Mouse (Mus musculus): Measurements from ENCODE around the gene Moap1. TPM values are rescaled to one million over a fixed set of nuclear protein-coding genes. Genes with fewer than 3 reads are reported as not detected.

The Moap1 gene
- polyA plus RNA-seq, 1 experiment from 2014 or later: 52.3 TPM

DNA sequence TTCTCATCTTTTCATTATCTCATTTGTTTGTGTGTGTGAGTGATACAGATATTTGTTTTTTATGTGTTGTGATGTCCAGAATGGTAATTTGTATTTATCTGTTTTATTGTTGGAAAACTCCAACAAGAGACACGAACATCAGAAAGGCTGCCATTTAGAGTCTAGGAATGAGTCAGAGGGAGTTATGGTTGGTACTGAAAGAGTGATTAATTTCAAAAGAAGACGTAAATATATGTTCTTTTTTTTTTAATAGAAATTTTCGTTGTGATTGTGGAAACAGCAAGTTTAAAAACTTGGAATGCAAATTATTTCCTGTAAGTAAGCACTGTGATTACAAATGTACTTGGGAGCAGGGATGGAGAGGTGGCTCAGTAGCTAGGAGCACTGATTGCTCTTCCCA lies 18.2 kb upstream of the Moap1 start:
- Histone ChIP-seq H3K36me3 (peaks cover 29% of the 10 kb centered on the region), H3K4me3 (replicated peaks) (no peak overlapping the region), H3K4me2 (replicated peaks) (no peak overlapping the region), H3K4me1 (replicated peaks) (peaks cover 22% of the 10 kb centered on the region), H3K9ac (replicated peaks) (no peak overlapping the region), H3K27ac (no peak overlapping the region), H3K9me3 (no peaks in the 10 kb centered on the region), H3K27me3 (no peaks in the 10 kb centered on the region)
- 93% methylated on average over 3 of the region's 3 CpGs for WGBS
- ATAC-seq: no peak

DNA sequence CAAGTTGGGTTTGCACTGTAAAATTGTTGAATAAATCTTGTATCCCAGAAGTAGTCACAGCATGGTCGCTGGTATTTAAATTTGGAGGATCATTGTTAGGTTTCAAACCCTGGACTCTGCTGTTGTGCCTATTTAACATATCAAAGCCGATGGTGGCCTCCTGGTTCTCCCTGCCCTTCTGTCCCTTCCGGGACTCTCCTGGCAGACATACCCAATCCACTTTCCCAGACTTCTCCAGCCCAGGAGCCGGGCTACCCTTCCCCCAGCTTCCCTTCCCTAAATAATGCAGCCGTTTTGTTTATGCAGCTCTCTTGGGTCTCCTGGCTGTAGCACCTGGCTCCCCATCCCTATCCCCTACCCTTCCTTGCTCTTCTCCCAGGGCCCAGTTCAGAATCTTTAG lies 15.5 kb upstream of the Moap1 start:
- Histone ChIP-seq H3K4me2 (replicated peaks) (peak overlapping the region; percentile 78), H3K9me3 (no peaks in the 10 kb centered on the region), H3K4me3 (replicated peaks) (peak overlapping the region; percentile 70), H3K27me3 (no peaks in the 10 kb centered on the region), H3K4me1 (replicated peaks) (peaks cover 35% of the 10 kb centered on the region), H3K36me3 (peaks cover 11% of the 10 kb centered on the region), H3K9ac (replicated peaks) (peak overlapping the region; percentile 79), H3K27ac (no peak overlapping the region)
- no peak for ATAC-seq
- WGBS: 2% methylated on average over 5 of the region's 5 CpGs

DNA sequence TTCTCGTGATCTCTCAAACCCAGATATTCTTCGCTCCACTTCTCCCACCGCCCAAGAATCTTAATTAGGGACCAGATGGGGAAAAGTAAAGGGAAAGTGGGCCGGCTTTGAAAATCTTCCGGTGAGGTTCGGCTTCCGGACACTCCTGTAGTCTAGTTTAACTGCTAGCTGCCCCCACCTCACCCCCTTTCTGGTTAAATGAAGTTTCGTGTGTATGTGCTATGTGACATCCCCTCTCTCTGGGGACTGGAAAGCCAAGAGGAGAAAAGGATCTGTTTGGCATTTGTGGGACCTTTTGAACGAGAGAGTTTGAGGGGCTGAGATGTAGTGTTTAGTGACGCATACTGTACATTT lies 14.9 kb upstream of the Moap1 start, which contains the start of gene Gm20604:
TSS of gene Gm20604 (minus strand) at position 270 of the 354 bp plus-strand sequence.
- no peaks in the 10 kb centered on the region for H3K9me3 ChIP-seq
- H3K4me3 ChIP-seq (replicated peaks): peak within 1 kb of the TSS; percentile 70
- H3K27me3 ChIP-seq: no peaks in the 10 kb centered on the region
- WGBS: under 1% methylated on average over 10 of the region's 10 CpGs
- H3K9ac ChIP-seq (replicated peaks): peak within 1 kb of the TSS; percentile 79
- peaks cover 35% of the 10 kb centered on the region for H3K4me1 ChIP-seq (replicated peaks)
- H3K4me2 ChIP-seq (replicated peaks): peak within 1 kb of the TSS; percentile 80
- ATAC-seq: no peak
- H3K36me3 ChIP-seq: peaks cover 7% of the 10 kb centered on the region
- peak within 1 kb of the TSS; percentile 90 for H3K27ac ChIP-seq

DNA sequence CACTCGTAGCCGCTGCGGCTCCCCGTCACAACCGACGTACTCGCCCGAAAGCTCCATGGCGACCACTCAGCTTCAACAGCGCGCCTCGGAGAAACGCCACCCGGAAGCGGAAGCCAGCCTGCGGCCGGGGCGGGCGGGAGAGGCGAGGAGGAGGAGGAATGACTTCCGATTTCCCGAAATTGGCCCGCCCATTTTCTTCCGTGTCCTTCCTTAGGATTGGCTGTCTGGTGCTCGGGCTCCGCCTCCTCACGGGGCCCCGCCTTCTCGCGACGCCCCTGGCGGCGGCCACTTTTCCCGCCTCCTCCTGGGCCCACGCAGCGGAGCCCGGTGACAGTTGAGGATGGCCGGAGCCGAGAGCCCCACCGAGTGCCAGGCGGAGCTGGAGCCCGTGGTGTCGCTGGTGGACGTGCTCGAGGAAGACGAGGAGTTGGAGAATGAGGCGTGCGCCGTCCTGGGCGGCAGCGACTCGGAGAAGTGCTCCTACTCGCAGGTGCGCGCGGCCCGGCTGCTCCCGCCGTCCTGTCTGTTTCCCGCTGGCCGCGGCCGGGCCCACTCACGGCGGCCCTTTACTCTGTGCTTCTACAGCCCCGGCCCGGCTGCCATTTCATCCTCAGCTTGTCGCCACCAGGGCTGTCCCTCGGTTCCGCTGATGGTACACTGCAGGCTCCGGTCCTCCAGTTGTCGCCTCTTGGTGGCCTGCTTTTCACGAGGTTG lies 14.4 kb upstream of the Moap1 start, which contains the start of the genes Gm28051, Gon7 and Ubr7:
TSS of gene Gm28051 (minus strand) at position 77 of the 714 bp plus-strand sequence.
TSS of gene Gon7 (minus strand) at position 115 of the 714 bp plus-strand sequence.
TSS of gene Ubr7 (plus strand) at position 279 of the 714 bp plus-strand sequence.
- peaks cover 35% of the 10 kb centered on the region for H3K4me1 ChIP-seq (replicated peaks)
- peak within 1 kb of the TSS; percentile 79 for H3K9ac ChIP-seq (replicated peaks)
- WGBS: under 1% methylated on average over 72 of the region's 73 CpGs
- H3K9me3 ChIP-seq: no peaks in the 10 kb centered on the region
- peak within 1 kb of the TSS; percentile 80 for H3K4me2 ChIP-seq (replicated peaks)
- peak within 1 kb of the TSS; percentile 90 for H3K27ac ChIP-seq
- H3K36me3 ChIP-seq: peaks cover 7% of the 10 kb centered on the region
- ATAC-seq: peak; percentile 96
- peak within 1 kb of the TSS; percentile 70 for H3K4me3 ChIP-seq (replicated peaks)
- H3K27me3 ChIP-seq: no peaks in the 10 kb centered on the region

DNA sequence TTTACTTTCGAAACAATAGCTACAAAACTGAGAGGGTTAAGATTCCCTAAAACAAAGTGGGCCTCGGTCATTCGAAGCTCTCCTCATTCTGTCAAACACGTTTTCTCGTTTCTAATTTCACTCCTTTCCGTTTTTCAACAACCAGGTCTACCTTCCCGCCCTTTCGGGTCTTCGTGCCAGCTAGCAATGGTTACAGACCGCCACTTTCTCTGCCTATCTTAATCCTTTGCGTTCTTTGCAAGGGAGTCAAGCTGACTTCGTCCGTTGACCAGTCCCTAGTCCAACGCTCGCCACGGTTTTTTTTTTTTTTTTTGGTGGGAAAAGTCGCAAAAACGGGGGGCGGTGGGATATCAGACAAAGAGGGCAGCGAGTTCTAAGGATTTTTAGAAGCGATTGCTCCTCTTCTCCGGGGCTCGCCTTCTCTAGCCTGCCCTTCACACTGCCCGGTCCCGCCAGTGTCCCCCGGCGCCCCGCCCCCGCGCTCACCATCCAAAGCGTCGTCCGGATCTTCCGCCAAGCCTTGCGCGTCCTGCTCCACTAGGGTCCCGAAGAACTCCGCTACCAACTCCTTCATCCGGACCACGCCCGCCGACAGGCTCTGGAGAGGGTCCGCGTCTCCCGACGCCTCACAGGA lies 13.7 kb upstream of the Moap1 start:
- Histone ChIP-seq H3K9ac (replicated peaks) (peak overlapping the region; percentile 76), H3K27me3 (no peaks in the 10 kb centered on the region), H3K4me2 (replicated peaks) (peak overlapping the region; percentile 80), H3K9me3 (no peaks in the 10 kb centered on the region), H3K27ac (peak overlapping the region; percentile 90), H3K4me1 (replicated peaks) (peaks cover 35% of the 10 kb centered on the region), H3K4me3 (replicated peaks) (peak overlapping the region; percentile 70), H3K36me3 (peaks cover under 1% of the 10 kb centered on the region)
- 2% methylated on average over 46 of the region's 46 CpGs for WGBS
- ATAC-seq: peak; percentile 0; the same call in 1 of the 2 replicates

DNA sequence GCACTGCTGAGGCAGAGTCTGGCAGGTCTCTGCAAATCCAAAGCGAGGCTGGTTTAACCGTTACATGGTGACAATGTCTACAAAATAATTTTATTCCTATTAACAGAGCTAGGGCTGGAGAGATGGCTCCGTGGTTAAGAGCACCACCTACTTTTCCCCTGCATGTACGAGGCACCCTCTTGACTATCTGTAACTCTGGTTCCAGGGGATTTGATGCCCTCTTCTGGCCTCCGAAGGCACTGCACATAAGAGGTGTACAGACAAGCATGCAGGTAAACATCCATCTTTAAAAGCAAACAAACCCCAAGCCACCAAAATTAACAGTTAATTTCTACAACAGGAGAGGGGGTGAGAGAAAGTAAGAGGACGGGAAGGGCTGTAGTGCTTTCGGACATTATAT lies 12.8 kb upstream of the Moap1 start:
- peaks cover 35% of the 10 kb centered on the region for H3K4me1 ChIP-seq (replicated peaks)
- H3K36me3 ChIP-seq: no peaks in the 10 kb centered on the region; the same call in 1 of the 2 replicates
- H3K4me3 ChIP-seq (replicated peaks): peak overlapping the region; percentile 70
- H3K4me2 ChIP-seq (replicated peaks): peak overlapping the region; percentile 80
- no peak for ATAC-seq
- H3K27ac ChIP-seq: no peak overlapping the region
- no peak overlapping the region; the same call in 1 of the 2 replicates for H3K9ac ChIP-seq (replicated peaks)
- H3K9me3 ChIP-seq: no peaks in the 10 kb centered on the region
- 88% methylated on average over 7 of the region's 7 CpGs for WGBS
- no peaks in the 10 kb centered on the region for H3K27me3 ChIP-seq

DNA sequence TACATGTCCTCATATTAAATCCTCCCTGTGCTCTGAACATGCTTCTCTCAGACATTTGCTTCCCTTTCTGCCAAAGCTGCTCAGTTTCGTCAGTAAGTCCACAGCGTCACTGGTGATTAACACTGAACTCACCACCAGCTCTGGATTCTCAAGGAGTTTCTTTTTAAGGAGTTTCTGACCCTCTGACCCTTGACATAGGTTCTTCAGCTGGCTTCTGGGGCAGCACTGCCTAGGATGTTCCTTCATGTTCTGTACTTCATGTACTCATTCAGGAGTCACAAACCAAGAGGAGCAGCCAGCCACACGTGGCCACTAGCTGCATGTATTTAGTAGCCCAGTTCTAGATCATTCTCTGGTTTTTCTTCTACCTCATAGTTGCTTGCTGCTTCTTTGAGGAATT lies 4.8 kb upstream of the Moap1 start:
- Histone ChIP-seq H3K36me3 (peaks cover 16% of the 10 kb centered on the region), H3K4me1 (replicated peaks) (peaks cover 12% of the 10 kb centered on the region), H3K4me3 (replicated peaks) (no peak overlapping the region), H3K27me3 (no peaks in the 10 kb centered on the region), H3K27ac (no peak overlapping the region), H3K9me3 (no peaks in the 10 kb centered on the region), H3K4me2 (replicated peaks) (no peak overlapping the region), H3K9ac (replicated peaks) (no peak overlapping the region)
- ATAC-seq: no peak
- WGBS: 93% methylated on average over 3 of the region's 3 CpGs

DNA sequence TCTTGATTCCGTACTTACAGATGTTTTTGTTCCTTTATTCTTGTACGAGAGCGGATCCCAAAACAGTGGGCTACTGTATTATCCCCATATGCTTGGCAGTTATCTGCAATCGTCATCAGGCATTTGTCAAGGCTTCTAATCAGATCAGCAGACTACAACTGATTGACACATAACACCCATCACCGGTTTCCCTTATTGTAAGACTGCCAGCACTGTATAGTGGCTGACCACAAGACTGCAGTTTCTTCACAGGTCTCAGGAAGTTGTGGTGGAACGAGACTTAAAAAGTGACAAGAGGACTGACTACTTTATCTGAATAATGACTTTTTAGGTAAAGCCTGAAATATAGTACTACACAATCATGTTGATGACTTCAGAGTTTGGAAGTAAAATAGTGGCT lies 1.4 kb upstream of the Moap1 start:
- 67% methylated on average over 6 of the region's 6 CpGs for WGBS

DNA sequence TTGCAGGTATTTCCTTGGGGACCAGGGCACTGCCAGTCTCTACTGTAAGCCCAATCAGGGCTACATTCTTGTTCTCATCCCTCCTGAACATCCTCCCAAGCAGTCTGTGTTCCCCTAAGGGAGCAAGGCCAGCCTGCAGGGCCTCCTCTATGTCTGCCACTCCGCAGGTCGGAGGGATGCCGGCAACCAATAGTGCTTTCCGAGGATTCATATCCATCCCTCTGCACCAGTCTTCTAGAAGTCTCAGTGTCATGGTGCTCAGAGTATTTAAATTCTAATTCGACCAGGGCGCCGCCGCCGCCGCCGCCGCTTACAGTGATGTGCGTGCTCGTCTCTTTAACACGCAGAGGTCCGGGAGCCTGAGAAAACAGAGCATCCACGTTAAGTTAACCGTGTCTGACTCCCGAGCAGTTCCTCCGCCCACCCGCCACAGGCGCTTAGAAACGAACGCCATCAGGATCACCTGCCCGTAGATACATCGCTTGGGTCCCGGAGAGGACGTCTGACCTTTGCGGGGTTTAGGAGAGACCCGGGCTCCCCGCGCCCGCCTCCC lies 349 bp downstream of the Moap1 start:
- Histone ChIP-seq H3K4me3 (replicated peaks) (peak overlapping the region; percentile 73), H3K4me1 (replicated peaks) (peaks cover 24% of the 10 kb centered on the region), H3K36me3 (peaks cover 6% of the 10 kb centered on the region), H3K9ac (replicated peaks) (peak overlapping the region; percentile 89), H3K9me3 (no peaks in the 10 kb centered on the region), H3K27ac (peak overlapping the region; percentile 94), H3K27me3 (no peaks in the 10 kb centered on the region), H3K4me2 (replicated peaks) (peak overlapping the region; percentile 88)
- WGBS: under 1% methylated on average over 33 of the region's 33 CpGs
- peak; percentile 74 for ATAC-seq

More for the DNA sequence above, 1.4 kb upstream of the Moap1 start:
- no peaks in the 10 kb centered on the region for H3K27me3 ChIP-seq
- no peak overlapping the region for H3K9ac ChIP-seq (replicated peaks)
- peak overlapping the region; percentile 88 for H3K4me2 ChIP-seq (replicated peaks)
- H3K27ac ChIP-seq: no peak overlapping the region
- peak overlapping the region; percentile 73; the same call in 1 of the 2 replicates for H3K4me3 ChIP-seq (replicated peaks)
- H3K4me1 ChIP-seq (replicated peaks): peaks cover 24% of the 10 kb centered on the region
- H3K36me3 ChIP-seq: peaks cover 16% of the 10 kb centered on the region
- H3K9me3 ChIP-seq: no peaks in the 10 kb centered on the region
- ATAC-seq: no peak

DNA sequence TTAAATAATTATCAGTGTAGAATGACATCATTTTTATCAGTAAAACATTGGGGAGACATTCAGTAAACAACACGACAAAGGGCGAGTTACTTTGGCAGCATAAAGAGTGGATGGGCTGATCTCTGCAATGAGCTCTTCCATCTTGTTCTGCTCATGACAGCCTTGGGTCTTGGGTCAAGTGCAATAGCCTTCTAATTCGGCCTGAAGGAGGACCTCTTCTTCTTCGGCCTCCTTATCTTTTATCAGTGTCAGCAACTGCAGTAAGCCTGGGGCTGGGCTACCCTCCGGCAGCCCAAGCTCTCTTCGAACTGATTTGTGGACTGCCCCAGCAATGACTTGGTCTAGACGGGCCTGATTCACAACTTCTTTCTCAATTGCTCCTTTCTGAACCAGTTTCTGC lies 1.4 kb downstream of the Moap1 start:
- no peak for ATAC-seq
- Histone ChIP-seq H3K9me3 (no peaks in the 10 kb centered on the region), H3K4me3 (replicated peaks) (no peak overlapping the region), H3K4me1 (replicated peaks) (peaks cover 24% of the 10 kb centered on the region), H3K9ac (replicated peaks) (no peak overlapping the region), H3K36me3 (0 out of 2 replicates have a peak, but pooled peaks cover 2% of the 10 kb centered on the region), H3K4me2 (replicated peaks) (peak overlapping the region; percentile 88), H3K27me3 (no peaks in the 10 kb centered on the region), H3K27ac (no peak overlapping the region)
- WGBS: 93% methylated on average over 7 of the region's 7 CpGs

DNA sequence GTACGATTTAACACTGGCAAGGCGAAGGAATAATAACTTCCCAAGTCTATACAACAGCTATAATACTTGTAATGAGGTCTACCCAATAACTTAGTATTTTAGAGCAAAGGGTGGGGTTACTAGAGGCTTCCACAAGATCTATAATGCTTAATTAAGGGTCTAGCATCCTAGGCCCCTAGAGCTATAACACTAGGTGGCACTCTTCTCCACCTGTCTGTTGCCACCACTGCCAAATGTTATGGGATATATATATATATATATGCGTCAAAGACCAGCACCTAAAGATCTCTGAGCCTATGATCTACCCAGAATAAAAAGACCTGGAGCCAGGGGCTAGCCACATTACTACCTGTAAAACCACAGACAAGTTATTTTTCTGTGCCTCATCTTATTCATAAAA lies 3.2 kb downstream of the Moap1 start:
- WGBS: 67% methylated on average over 3 of the region's 3 CpGs
- no peak overlapping the region for H3K9ac ChIP-seq (replicated peaks)
- H3K36me3 ChIP-seq: no peaks in the 10 kb centered on the region
- peaks cover 24% of the 10 kb centered on the region for H3K4me1 ChIP-seq (replicated peaks)
- H3K27me3 ChIP-seq: no peaks in the 10 kb centered on the region
- H3K9me3 ChIP-seq: no peaks in the 10 kb centered on the region
- ATAC-seq: no peak
- H3K4me2 ChIP-seq (replicated peaks): no peak overlapping the region
- no peak overlapping the region for H3K27ac ChIP-seq
- no peak overlapping the region for H3K4me3 ChIP-seq (replicated peaks)

DNA sequence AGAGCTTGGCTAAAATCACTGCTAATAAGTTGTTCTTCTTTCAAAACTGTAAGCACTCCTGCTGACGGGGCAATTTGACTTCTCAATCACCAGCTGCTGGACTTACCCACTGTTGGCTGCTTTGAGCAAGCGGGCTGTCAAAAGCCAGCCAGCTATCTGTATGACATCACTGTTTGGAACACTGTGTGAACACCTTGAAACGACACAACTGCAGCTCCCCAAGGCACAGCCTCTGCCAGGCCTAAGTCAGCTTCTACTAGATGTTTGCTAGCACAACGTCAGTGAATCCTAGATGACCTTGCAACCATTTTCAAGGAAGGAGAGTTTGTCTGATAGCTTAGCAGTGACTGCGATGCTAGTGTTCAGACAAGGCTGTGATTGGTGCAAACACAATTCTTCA lies 4.4 kb downstream of the Moap1 start:
- H3K9ac ChIP-seq (replicated peaks): no peak overlapping the region
- 85% methylated on average over 5 of the region's 5 CpGs for WGBS
- no peak overlapping the region for H3K27ac ChIP-seq
- H3K9me3 ChIP-seq: no peaks in the 10 kb centered on the region
- ATAC-seq: no peak
- H3K4me1 ChIP-seq (replicated peaks): peaks cover 15% of the 10 kb centered on the region
- H3K36me3 ChIP-seq: no peaks in the 10 kb centered on the region
- H3K4me3 ChIP-seq (replicated peaks): no peak overlapping the region
- H3K4me2 ChIP-seq (replicated peaks): no peak overlapping the region
- H3K27me3 ChIP-seq: no peaks in the 10 kb centered on the region
